Mouse (Mus musculus) small intestine, adult 2 months (tissue): Measurements from ENCODE around the gene Acap2.
A peak's percentile ranks its signal among the peaks of the same experiment; 100 is the strongest.

ENCODE experiments used
- CTCF ChIP-seq: fragments of 200-500 bp; IDR thresholded peaks from 2 replicates; pipeline ENCODE4 v1.5.1; 2012; ENCODE audit warnings: low read depth, mild to moderate bottlenecking, control low read depth, inconsistent platforms, low read length, moderate library complexity, mixed read lengths; ENCODE audit not compliant: insufficient replicate concordance, insufficient read length; ENCODE audit errors: extremely low read depth
- POLR2A ChIP-seq: fragments of 200-500 bp; IDR thresholded peaks from 2 replicates; pipeline ENCODE4 v1.6.1; 2012; ENCODE audit warnings: low read depth, mild to moderate bottlenecking, control low read depth, inconsistent platforms, low read length, moderate library complexity

DNA sequence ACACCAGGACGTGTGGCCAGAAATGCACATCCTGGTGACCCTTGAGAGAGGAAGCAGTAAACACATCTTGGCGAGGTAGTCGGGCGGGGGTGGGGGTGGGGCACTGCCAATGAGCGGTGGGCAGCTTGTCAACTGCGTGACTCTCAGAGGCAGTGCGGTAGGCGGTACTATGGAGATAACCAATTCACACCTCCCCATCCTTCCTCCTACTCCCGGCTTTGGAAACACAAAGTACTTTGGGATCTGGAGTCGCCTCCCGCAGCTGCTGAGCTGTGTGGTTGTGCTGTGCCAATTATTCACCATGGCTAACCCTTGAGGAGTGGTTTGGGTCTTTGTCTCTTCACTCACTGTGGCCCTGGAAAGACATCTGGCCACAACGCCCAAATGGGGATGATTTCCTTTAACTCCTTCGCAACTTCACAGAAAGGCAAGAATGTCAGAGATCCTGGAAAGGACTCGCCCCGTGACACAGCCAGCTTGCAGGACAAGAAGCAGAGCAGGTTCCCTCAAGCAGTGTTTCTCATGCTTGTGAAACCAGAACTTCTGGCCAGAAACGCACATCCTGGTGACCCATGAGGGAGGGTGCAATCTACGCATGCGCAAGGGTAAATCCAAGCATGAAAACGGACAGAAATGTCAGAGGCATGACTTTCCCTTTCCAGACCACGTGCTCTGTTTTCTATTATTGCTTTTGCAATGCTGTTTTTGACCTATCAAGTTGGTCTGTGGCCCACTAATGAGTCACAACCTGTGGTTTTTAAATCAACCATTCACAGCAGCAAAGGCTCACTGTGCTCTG lies 32.7 kb upstream of the Acap2 start:
- TF ChIP-seq POLR2A (peak; percentile 28; the same call in 1 of the 2 replicates), CTCF (no peak)
